Mouse (Mus musculus) cerebellum, postnatal 14 days (tissue): ENCODE measurements around the gene Pithd1.
A peak's percentile ranks its signal among the peaks of the same experiment; 100 is the strongest.

Experiments used
- DNase-seq, 2 experiments: peaks; one replicate each; pipeline ENCODE4 v3.0.0; 2021; ENCODE audit warnings: mixed read lengths in 2 of 2

Pithd1 gene

DNA sequence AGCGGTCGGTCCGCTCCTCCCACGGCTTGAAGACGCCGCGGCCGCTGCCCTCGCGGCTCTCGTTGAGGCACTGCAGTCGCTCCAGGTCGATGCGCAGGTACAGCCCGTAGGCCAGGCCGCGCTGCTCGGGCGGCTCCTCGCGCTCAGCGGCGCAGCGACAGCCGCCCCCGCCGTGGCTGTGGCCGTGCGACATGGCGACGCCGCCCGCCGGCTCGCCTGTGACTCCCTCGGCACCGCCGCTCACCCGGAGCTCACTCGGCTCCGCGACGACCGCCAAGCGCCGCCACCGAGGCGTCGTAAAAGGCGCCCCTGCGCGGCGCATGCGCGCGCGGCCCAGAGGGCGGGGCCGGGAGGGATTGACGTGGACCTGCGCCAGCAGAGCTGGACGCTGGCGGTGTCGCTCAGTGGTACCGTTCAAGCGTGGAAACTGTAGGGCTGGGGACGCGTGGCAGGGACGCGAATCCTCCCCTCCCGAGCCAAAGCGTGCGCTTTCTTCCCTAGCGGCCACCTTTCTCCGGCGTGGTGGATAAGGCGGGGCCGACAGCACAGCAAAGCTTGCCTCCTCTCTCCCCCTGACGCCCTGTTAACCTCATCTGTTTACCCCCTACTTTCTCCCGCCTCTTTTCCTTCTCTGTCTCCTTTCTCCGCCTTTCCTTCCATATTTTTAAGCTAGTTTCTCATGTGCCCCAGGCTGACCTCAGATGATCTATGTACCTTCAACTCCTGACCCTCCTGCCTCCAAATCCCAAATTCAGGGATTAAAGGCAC lies at the start of gene Pithd1:
TSS of gene Pithd1 (minus strand) at position 322 of the 768 bp plus-strand sequence.
- peak; percentile 95 to 96 for DNase-seq

GRCm38 (mm10) chr4:136035078-136035477 lies 48.0 kb upstream of the Pithd1 start:
- no peak for DNase-seq

- no peak for DNase-seq
Measured at GRCm38 (mm10) chr4:136033231-136033630, 46.2 kb upstream of the Pithd1 start.

- no peak for DNase-seq
Measured at GRCm38 (mm10) chr4:136030968-136031909, 44.2 kb upstream of the Pithd1 start.

DNA sequence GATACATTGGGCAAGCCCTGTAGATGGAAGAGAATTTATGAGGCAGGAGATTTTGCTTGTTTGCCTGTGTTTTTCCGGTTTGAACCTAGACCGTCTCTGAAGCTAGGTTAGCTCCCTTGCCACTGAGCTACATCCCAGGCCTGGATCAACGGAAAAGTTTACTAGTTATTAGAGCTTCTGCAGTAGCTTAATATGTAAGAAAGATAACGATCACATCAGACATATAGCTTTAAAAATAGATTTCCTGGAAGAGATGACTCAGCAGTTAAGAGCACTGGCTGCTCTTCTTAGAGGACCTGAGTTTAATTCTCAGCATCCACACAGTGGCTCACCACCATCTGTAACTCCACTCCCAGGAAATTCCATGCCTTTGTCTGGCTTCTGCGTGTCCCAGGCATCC lies 41.6 kb upstream of the Pithd1 start:
- DNase-seq = no peak

DNA sequence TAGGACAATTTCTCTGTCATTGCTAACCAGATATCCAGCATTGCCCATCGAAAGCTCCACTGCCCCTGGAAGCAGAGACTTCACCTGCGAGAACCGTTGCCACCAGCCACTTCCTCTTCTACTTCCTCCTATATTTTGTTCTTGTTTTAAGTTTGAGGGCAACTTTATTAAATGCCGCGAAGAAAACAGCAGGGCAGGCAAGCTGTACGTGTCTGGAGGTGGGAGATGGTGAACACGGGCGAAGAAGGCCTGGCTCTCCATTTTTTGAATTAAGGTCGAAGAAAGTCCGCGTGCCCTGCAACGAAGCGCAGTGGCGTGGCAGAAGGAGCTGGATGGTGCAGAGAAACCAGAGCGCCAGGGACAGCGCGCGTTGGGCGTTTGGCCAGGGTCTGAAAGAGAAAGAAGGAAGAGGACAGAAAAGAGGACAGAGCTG lies 41.1 kb upstream of the Pithd1 start:
- DNase-seq = no peak

DNA sequence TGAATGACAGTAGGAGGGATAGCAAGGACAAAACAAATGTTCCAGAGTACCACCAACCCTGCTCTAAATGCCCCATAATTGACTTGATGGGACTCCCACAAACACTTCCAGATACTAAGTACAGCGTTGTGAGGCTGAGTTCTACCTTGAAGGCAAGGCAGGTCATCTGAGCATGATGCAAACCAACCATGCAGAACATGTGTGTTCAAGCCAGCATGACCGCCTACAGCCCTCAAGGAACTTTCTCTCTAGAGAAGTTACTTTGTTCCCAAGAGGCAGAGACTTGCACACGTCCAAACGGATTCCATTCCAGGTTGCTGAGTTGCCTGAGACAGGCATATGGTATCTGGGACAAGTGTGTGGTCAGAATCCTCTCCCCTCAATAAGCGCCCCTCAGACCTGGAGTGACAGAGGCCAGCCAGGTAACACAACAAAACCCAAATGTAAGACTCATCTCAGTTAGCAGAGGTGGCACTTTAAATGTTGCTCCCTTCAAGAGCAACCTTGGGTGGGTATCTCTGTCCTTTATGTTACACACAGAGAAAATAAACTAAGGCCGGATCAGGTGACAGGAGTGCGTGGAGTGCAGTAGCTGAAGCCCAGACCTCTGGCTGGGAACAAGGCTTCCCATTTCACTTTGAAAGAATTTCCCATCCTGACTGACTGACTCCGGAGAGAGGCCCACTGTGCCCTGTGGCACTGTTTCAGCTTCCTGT lies 40.5 kb upstream of the Pithd1 start:
- DNase-seq = no peak

DNA sequence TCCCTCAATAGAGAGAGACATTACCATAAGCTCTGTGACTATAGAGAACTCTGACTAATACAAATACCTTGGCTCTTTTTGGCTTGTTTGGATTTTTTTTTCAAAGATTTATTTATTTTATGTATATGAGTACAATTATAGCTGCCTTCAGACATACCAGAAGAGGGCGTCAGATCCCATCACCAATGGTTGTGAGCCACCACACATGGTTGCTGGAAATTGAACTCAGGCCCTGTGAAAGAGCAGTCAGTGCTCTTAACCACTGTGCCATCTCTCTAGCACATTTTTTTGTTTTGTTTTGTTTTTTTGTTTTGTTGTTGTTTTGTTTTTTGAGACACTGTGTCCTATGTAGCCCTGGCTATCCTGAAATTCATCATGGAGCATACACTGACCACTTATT lies 38.3 kb upstream of the Pithd1 start:
- DNase-seq = no peak

GRCm38 (mm10) chr4:136022924-136023323 lies 35.9 kb upstream of the Pithd1 start:
- peak; percentile 27 to 40 for DNase-seq

- DNase-seq = peak; percentile 99
Measured at GRCm38 (mm10) chr4:136021549-136022047, 34.5 kb upstream of the Pithd1 start, which contains the start of gene Eloa. Eloa (minus strand) TSS chr4:136021763.

DNA sequence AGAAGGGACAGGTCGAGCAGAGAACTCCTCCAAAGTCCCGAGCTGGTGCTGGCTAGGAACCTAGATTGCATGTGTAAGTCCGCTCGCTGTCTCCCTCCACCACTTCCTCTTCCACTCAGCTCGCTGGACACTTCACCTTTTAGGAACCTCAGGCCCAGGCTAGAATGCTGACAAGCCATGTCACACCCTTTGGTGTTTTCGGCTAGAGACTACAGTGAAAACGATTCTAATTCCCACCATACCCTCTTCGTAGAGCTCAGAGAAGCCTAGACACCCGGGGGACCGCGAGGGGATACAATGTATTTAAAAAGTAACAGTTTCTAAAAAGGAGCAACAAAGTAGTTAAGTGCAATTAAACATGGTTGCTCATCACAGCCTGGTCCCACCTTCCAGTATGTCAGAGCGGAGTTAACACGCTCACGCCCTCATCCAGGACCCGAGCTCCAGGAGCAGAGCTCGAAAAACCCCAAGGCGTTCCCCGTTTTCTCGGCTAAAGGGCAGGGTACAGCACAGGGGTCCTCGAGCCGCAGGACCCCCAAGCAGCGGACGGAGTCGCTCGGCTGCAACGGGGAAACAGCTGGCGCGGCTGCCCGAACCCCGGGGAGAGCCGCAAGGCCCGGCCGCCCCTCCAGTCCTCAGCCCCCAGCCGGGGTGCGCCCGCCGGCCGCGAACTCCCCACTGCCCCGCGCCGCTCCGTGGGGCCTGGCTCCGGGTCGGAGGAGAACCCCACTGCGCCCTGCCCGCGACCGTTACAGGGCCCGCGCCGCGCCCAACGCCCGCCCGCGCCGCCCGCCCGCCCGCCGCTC lies 33.9 kb upstream of the Pithd1 start:
- DNase-seq = peak; percentile 10 to 13

DNA sequence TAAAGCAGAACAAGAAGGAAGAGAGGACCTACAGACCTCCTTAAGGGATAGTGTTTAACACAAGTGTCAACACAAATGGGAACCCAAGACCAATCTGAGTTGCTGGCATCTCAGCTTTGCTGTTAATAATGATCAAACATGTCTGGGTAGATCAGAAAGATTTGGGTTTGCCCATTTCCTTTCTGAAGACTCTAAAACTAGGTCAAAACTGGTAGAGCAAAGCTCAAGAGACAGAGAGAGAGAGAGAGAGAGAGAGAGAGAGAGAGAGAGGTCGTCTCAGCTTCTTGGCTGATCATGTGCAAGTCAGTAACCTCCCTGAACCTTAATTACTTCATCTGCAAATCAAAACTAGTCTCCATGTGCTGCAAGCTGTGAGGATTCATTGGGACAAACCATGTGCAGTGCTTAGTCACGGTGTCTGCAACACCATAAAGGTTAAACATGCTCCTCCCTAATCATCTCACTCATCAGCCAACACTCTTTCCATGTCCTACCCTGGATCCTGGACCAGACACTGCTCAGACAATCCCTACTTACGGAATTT lies 29.1 kb upstream of the Pithd1 start:
- DNase-seq = no peak

DNA sequence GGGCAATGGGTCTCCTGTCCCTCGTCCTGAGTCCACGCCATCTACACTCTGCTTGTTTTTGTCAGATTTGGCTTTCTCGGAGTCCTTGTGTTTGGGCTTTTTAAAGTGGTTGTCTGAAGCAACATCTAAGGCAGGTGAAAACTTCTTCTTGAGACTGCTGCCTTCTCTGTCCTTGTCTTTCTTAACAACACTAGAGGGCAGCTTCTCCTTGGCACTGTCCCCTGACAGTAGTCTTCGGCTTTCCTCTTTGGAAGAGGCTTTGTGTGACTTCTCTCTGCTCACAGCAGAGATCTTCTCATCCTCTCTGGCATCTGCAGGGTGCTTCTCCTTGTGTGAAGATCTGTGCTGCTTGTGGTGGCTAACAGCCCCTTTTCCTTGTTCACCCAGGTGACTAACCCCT lies 23.5 kb upstream of the Pithd1 start:
- DNase-seq = no peak

DNA sequence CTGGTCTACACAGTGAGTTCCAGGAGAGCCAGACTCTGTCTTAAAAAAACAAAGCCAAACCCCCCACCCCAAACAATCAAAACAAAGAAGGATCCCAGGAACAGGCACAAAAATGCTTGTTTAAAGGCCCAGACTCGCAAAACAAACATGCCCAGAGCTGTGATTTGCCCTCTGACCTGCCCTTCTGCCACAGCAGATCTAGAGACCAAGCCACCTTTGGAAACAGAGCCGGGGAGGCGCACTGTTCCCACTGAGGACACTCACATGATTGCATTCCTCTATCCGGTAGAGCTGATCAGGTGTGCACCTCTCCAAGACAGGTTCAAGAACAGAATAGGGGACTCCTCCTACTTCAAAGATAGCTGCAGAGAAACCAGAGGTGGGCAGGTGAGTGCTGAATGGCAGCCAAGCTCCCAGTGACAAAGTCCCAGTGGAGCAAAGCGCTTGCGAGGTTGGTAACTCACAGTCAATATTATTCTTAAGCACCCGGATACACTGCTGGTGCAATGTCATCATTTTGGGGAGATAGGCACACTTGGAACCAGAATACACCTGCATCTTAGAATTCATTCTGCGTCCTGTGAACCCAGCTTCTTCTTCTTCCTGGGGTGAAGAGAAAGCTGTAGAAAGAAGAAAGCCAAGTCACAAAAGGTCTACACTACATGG lies 21.9 kb upstream of the Pithd1 start:
- no peak for DNase-seq

DNA sequence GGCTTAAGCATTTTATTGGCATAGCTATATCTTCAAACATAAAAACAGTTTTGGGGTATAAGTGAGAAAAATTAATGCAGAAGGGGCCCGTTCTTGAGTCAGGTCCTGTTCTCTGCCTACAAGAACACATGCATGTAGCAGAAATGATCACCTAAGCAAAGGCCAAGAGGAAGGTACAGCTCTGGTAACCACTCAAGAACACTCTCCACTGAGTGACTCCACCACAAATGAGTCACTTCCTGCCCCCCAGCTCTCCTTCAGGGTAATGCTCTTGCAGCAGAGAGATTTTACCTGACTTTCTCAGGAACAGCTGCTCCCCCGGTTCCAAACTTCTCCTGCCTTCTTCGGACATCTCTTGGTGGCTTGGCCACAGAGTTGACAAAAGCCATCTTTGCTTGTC lies 19.8 kb upstream of the Pithd1 start:
- DNase-seq = no peak

- DNase-seq = no peak
Measured at GRCm38 (mm10) chr4:136004921-136005320, 17.9 kb upstream of the Pithd1 start.

DNA sequence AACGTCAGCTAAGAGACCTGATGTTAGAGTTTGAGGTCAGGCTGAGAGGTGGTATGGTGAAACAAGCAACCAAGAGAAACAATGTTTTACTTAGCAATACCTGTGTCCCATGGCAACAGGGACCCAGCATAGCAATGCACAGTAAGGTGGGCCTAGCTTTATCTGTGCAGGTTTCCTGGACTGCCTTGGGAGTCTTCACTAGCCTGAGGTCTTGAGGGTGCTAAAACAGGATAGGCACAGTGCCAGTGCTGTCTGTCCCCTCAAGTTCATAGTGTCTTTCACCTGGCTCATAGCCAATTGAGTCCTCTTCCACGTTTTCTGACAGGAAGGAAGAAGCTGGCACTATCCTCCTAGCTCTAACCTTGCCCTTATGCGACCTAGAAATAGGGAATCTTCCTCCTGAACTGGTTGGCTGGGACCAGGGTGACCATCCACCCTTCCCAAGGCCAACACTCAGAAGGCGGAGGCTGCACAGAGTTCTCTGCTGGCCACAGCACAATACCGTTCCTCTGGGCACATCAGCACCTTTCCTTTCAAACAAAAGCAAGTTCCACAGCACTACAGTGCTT lies 17.1 kb upstream of the Pithd1 start:
- DNase-seq = no peak

DNA sequence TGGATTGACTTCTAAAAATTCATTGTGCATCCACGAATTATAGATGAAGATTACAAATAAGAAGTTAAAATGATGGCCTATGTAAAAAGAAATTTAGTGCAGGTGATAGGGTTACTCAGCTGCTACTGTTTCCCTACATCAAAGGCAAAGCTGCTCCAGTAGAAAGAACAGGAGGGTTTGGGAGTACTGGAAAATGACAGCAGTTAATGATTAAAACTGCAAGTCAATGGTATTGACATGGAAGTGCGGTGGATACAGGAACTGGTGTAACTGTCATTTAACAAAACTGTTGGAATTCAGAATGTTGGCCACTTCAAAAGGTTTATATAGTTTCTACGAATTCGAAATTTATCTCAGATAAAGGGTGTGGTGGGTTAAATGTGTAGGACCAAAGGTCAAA lies 8.1 kb upstream of the Pithd1 start:
- DNase-seq = no peak

DNA sequence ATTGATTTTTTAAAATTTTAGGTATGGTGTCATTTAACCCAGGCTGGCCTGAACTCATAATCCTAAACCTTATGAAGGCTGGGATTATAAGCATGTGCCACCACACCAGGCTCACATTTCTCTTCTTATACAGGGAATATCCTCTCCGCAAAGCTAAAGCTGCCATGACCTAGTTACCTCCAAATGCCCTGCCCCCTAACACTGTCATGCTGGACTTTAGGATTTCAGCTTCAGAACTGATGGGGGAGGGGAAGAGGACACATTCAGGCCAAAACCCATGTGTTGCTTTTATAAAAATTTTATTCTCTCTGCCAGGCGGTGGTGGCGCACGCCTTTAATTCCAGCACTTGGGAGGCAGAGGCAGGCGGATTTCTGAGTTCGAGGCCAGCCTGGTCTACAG lies 6.9 kb upstream of the Pithd1 start:
- no peak for DNase-seq

DNA sequence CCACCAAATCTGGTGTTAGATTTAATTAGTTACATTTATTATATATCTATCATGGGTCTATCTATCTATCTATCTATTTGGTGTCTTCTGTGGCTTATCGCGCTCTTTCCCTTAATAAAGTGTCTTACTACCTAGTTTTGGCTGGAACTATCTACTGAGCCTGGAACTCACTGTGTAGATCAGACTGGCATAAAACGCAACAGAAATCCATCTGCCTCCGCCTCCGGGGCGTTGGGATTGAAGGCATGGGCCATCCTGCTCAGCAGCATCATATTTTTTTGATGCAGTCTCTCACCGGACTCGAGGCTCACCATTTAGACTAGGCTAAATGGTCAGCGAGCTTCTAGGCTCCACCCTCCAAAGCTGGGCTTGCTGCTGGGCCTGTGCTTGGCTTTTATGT lies 650 bp upstream of the Pithd1 start:
- DNase-seq = no peak
